Mouse (Mus musculus) CH12.LX (cell line): Measurements from ENCODE around the gene Onecut3. TPM values are rescaled to one million over a fixed set of nuclear protein-coding genes. Genes with fewer than 3 reads are reported as not detected.

ENCODE experiments used
- DNase-seq: peaks from one replicate; pipeline ENCODE4 v3.0.0-alpha.2; 2013; ENCODE audit errors: extremely low read depth
- H3K27ac ChIP-seq: 2 replicates; pipeline ENCODE4 v1.5.1; 2012; ENCODE audit warnings: low read depth, mild to moderate bottlenecking, control low read depth, moderate library complexity; ENCODE audit not compliant: insufficient read depth
- H3K27me3 ChIP-seq: replicated peaks from 2 replicates; pipeline ENCODE3; 2012; ENCODE audit warnings: inconsistent platforms
- H3K36me3 ChIP-seq, 2 experiments: replicated peaks in 1 of 2; 2 replicates each; pipeline versions ENCODE3 to v1.6.1; 2012; ENCODE audit warnings: inconsistent platforms in 1 of 2, low read length in 1 of 2, mild to moderate bottlenecking in 1 of 2, mixed read lengths in 1 of 2, moderate library complexity in 1 of 2; ENCODE audit not compliant: control insufficient read depth in 1 of 2, insufficient read depth in 1 of 2
- H3K4me1 ChIP-seq, 2 experiments: 2 replicates each; pipeline ENCODE4 v1.6.1; 2012; ENCODE audit warnings: inconsistent platforms in 1 of 2, moderate library complexity in 1 of 2; ENCODE audit not compliant: insufficient read depth in 2 of 2, control insufficient read depth in 1 of 2
- H3K4me2 ChIP-seq: 2 replicates; pipeline ENCODE4 v1.6.1; 2012; ENCODE audit warnings: low read depth, mild to moderate bottlenecking, control low read depth; ENCODE audit not compliant: poor library complexity, insufficient read depth, severe bottlenecking
- H3K4me3 ChIP-seq, 3 experiments: fragments of 150-350 bp in 1 of 3; sonication (generic) in 1 of 3; replicated peaks in 1 of 3; 2 replicates each; pipeline versions ENCODE3 to v1.5.1; 2011 to 2012; ENCODE audit warnings: low read depth in 2 of 3, low read length in 2 of 3, mild to moderate bottlenecking in 2 of 3, moderate library complexity in 2 of 3, control low read depth in 1 of 3, improper control_type of control experiment in 1 of 3, inconsistent platforms in 1 of 3, mixed read lengths in 1 of 3; ENCODE audit not compliant: poor library complexity in 1 of 3
- H3K79me2 ChIP-seq: replicated peaks from 2 replicates; pipeline ENCODE4 v1.6.1; 2012; ENCODE audit warnings: mild to moderate bottlenecking, moderate library complexity; ENCODE audit not compliant: control insufficient read depth, poor library complexity, insufficient read depth, severe bottlenecking; ENCODE audit errors: extremely low read depth
- H3K9ac ChIP-seq: 2 replicates; pipeline ENCODE4 v1.6.1; 2012; ENCODE audit warnings: low read depth, mild to moderate bottlenecking, control low read depth, moderate library complexity; ENCODE audit not compliant: insufficient read depth
- H3K9me3 ChIP-seq: replicated peaks from 2 replicates; pipeline ENCODE3; 2012; ENCODE audit warnings: low read length, inconsistent platforms, mixed read lengths
- CHD1 ChIP-seq: IDR thresholded peaks from 2 replicates; pipeline ENCODE4 v1.6.1; 2012; ENCODE audit warnings: low read depth, low read length, improper control_type of control experiment, inconsistent platforms
- CHD2 ChIP-seq: IDR thresholded peaks from 2 replicates; pipeline ENCODE4 v1.6.1; 2011; ENCODE audit warnings: low read length, improper control_type of control experiment
- CTCF ChIP-seq, 2 experiments: IDR thresholded peaks in 1 of 2; conservative IDR thresholded peaks in 1 of 2; 2 replicates each; pipeline ENCODE4 v1.5.1; 2011 to 2012; ENCODE audit warnings: low read depth in 2 of 2, low read length in 2 of 2, improper control_type of control experiment in 1 of 2, inconsistent platforms in 1 of 2, mild to moderate bottlenecking in 1 of 2, moderate library complexity in 1 of 2
- E2F4 ChIP-seq: IDR thresholded peaks from 2 replicates; pipeline ENCODE4 v1.6.1; 2011; ENCODE audit warnings: low read depth, low read length, improper control_type of control experiment; ENCODE audit not compliant: insufficient replicate concordance
- ELF1 ChIP-seq: IDR thresholded peaks from 2 replicates; pipeline ENCODE4 v1.6.1; 2014; ENCODE audit warnings: low read depth, mild to moderate bottlenecking, inconsistent platforms, low read length, improper control_type of control experiment
- ETS1 ChIP-seq: conservative IDR thresholded peaks from 2 replicates; pipeline ENCODE4 v1.6.1; 2012; ENCODE audit warnings: low read depth, mild to moderate bottlenecking, inconsistent platforms, low read length, improper control_type of control experiment, moderate library complexity
- GABPA ChIP-seq: IDR thresholded peaks from 2 replicates; pipeline ENCODE4 v1.6.1; 2012; ENCODE audit warnings: low read depth, low read length, improper control_type of control experiment, inconsistent platforms; ENCODE audit not compliant: insufficient replicate concordance
- HCFC1 ChIP-seq: IDR thresholded peaks from 2 replicates; pipeline ENCODE4 v1.6.1; 2012; ENCODE audit warnings: low read depth, mild to moderate bottlenecking, inconsistent platforms, low read length, improper control_type of control experiment
- JUN ChIP-seq: IDR thresholded peaks from 2 replicates; pipeline ENCODE4 v1.6.1; 2011; ENCODE audit warnings: low read depth, mild to moderate bottlenecking, low read length, improper control_type of control experiment, moderate library complexity; ENCODE audit not compliant: insufficient read depth
- JUND ChIP-seq: conservative IDR thresholded peaks from 2 replicates; pipeline ENCODE4 v1.6.1; 2011; ENCODE audit warnings: low read depth, low read length, improper control_type of control experiment
- MAX ChIP-seq: IDR thresholded peaks from 2 replicates; pipeline ENCODE4 v1.6.1; 2011; ENCODE audit warnings: low read length, improper control_type of control experiment
- MAZ ChIP-seq: IDR thresholded peaks from 2 replicates; pipeline ENCODE4 v1.6.1; 2012; ENCODE audit warnings: low read depth, mild to moderate bottlenecking, inconsistent platforms, low read length, improper control_type of control experiment, moderate library complexity
- MXI1 ChIP-seq: IDR thresholded peaks from 2 replicates; pipeline ENCODE4 v1.6.1; 2011; ENCODE audit warnings: mild to moderate bottlenecking, low read depth, low read length, improper control_type of control experiment
- MYC ChIP-seq: IDR thresholded peaks from 2 replicates; pipeline ENCODE4 v1.6.1; 2011; ENCODE audit warnings: low read depth, mild to moderate bottlenecking, improper control_type of control experiment, low read length
- NELFE ChIP-seq: IDR thresholded peaks from 2 replicates; pipeline ENCODE4 v1.6.1; 2011; ENCODE audit warnings: low read depth, low read length, improper control_type of control experiment
- NRF1 ChIP-seq: IDR thresholded peaks from 2 replicates; pipeline ENCODE4 v1.6.1; 2014; ENCODE audit warnings: low read depth, mild to moderate bottlenecking, inconsistent platforms, low read length, improper control_type of control experiment, moderate library complexity
- PAX5 ChIP-seq: IDR thresholded peaks from 2 replicates; pipeline ENCODE4 v1.6.1; 2012; ENCODE audit warnings: low read length, inconsistent platforms, mixed read lengths
- POLR2A ChIP-seq: IDR thresholded peaks from 2 replicates; pipeline ENCODE4 v1.6.1; 2011; ENCODE audit warnings: low read depth, mild to moderate bottlenecking, improper control_type of control experiment, low read length
- POLR2AphosphoS2 ChIP-seq: IDR thresholded peaks from 2 replicates; pipeline ENCODE4 v1.6.1; 2011; ENCODE audit warnings: low read depth, low read length, improper control_type of control experiment
- RAD21 ChIP-seq: IDR thresholded peaks from 2 replicates; pipeline ENCODE4 v1.6.1; 2011; ENCODE audit warnings: low read depth, mild to moderate bottlenecking, low read length, improper control_type of control experiment, moderate library complexity
- RCOR1 ChIP-seq: conservative IDR thresholded peaks from 2 replicates; pipeline ENCODE4 v1.6.1; 2012; ENCODE audit warnings: low read depth, mild to moderate bottlenecking, inconsistent platforms, low read length, improper control_type of control experiment
- SIN3A ChIP-seq: IDR thresholded peaks from 2 replicates; pipeline ENCODE4 v1.6.1; 2012; ENCODE audit warnings: low read length, improper control_type of control experiment, inconsistent platforms
- SMC3 ChIP-seq: IDR thresholded peaks from 2 replicates; pipeline ENCODE4 v1.6.1; 2011; ENCODE audit warnings: low read depth, low read length, improper control_type of control experiment
- TBP ChIP-seq: conservative IDR thresholded peaks from 2 replicates; pipeline ENCODE4 v1.6.1; 2011; ENCODE audit warnings: low read depth, low read length, improper control_type of control experiment
- UBTF ChIP-seq: IDR thresholded peaks from 2 replicates; pipeline ENCODE4 v1.6.1; 2012; ENCODE audit warnings: low read depth, mild to moderate bottlenecking, inconsistent platforms, low read length, improper control_type of control experiment, moderate library complexity
- ZC3H11A ChIP-seq: IDR thresholded peaks from 2 replicates; pipeline ENCODE4 v1.6.1; 2012; ENCODE audit warnings: low read depth, mild to moderate bottlenecking, inconsistent platforms, low read length, improper control_type of control experiment
- ZNF384 ChIP-seq: IDR thresholded peaks from 2 replicates; pipeline ENCODE4 v1.6.1; 2012; ENCODE audit warnings: low read depth, low read length, improper control_type of control experiment, inconsistent platforms
- dilution Hi-C: fragments of 300-500 bp; cut with MboI; formaldehyde crosslinking; loops from 2 replicates; pipeline ENCODE4 v1.14.3; 2020; ENCODE audit warnings: low sequenced_read_pairs; ENCODE audit not compliant: extremely low pct_unique_long_range_greater_than_20kb, extremely low pct_ligation_motif_present
- in situ Hi-C: fragments of 300-500 bp; cut with MboI; formaldehyde crosslinking; loops from 3 replicates; pipeline ENCODE4 v1.14.3; 2019; ENCODE audit warnings: low sequenced_read_pairs, low pct_ligation_motif_present, low pct_unique_long_range_greater_than_20kb, mixed read lengths
- polyA plus RNA-seq: library from polyadenylated mRNA; unstranded; fragments of >175 nt; gene quantifications from 2 replicates; pipeline ENCODE4 v1.2.1, GENCODE M21; 2012; ENCODE audit warnings: low read depth; ENCODE audit not compliant: insufficient read length
- total RNA-seq, 2 experiments: library from RNA; depleted of rRNA; stranded (reverse); fragments of 300-350 nt in 1 of 2; fragments of >200 nt in 1 of 2; gene quantifications; 2 replicates each; pipeline ENCODE4 v1.2.3; 2012 to 2014

The Onecut3 gene
- total and polyA plus RNA-seq, 3 experiments = not detected

DNA sequence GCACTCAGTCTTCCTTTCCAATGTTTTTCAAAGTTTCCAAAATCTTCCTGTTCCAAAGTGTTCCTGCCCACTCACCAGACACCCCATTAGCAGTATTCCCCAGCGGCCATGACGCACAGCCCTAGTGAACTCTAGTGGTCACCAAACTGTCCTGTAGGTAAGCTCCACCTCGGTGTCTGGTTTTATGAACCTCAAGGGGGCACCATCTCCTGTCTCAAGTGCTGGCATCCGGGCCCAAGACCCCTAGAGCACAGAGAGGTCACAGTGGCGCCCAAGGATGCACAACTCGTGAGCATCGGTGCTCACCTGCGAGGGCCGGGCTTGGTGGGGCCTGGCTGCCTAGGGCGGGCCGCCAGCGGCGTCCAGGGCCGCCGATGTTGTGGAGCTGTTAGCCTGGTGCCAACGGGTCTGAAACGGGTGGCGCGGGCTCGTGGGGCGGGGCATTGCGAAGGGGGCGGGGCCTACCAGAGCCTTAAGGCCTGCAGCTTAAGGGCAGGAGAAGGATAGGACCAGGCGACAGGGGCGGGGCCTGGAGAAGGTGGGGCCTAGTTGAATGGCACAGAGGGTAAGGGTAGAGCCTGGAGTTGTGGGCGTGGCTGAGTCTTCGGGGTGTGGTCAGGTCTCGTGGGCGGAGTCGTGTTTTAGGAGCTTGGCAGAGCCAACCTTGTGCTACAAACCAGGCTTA is 44.2 kb downstream of the Onecut3 start, which contains the start of gene Atp8b3 (continued):
- TF ChIP-seq ZC3H11A (no peak), RCOR1 (no peak), JUND (no peak), JUN (no peak), MAZ (no peak), ETS1 (no peak), ELF1 (no peak)
- TF ChIP-seq, all 38 proteins: peak for 7

DNA sequence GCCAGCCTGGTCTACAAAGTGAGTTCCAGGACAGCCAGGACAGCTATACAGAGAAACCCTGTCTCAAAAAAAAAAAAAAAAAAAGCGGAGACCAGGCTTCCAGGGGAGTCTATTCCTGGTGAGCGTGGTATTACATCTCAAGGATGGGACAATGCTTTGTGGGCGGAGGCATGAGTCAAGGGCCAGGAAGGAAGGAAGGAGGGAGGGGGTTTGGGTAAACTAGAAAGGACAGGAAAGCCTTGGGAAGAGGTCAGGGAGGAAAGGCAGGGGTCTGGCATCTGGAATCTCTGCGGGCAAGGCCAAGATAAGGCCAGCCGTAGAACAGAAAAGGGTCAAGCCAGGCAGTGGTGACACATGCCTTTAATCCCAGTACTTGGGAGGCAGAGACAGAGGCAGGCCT is 44.9 kb downstream of the Onecut3 start:
- H3K4me1 ChIP-seq = peaks cover 14 to 27% of the 10 kb centered on the region in 2 experiments
- peaks cover 32 to 41% of the 10 kb centered on the region in 2 experiments for H3K36me3 ChIP-seq
- in situ Hi-C loops (no loop called here), dilution Hi-C loops (no loop called here)
- no peak overlapping the region for H3K27ac ChIP-seq
- H3K9ac ChIP-seq = no peak overlapping the region
- H3K4me2 ChIP-seq = no peak overlapping the region
- no peaks in the 10 kb centered on the region for H3K9me3 ChIP-seq
- no peak overlapping the region for H3K4me3 ChIP-seq
- no peak for TF ChIP-seq E2F4
- no peak for TF ChIP-seq POLR2A
- TF ChIP-seq CHD1 = no peak
- TF ChIP-seq ZNF384 = no peak
- no peak for TF ChIP-seq GABPA
- TF ChIP-seq JUN = no peak
- no peak for TF ChIP-seq UBTF
- H3K79me2 ChIP-seq = no peaks in the 10 kb centered on the region
- H3K27me3 ChIP-seq = peaks cover 10% of the 10 kb centered on the region
- DNase-seq = no peak

DNA sequence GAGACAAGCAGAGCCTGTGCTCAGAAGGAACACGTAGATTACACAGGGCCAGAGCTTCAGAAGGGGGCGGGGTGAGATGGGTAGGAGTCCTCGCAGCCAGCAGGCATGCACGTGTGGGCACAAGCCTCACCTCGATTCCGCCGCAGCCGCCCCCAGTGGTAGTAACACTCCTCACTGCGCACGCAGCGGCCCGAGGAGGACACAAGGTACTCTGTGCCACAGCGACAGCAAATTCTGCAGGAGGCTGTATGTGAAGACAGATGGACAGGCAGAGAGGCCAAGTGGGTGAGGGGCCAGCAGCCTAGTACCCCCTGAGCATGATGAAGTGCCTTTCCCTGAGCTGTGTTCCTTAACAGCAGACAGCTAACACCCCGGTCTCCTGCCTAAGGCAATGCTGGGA is 49.2 kb downstream of the Onecut3 start:
- DNase-seq = no peak
- Histone ChIP-seq H3K4me2 (no peak overlapping the region), H3K79me2 (no peaks in the 10 kb centered on the region; the same call in 1 of the 2 replicates), H3K27me3 (no peaks in the 10 kb centered on the region), H3K27ac (no peak overlapping the region), H3K9me3 (no peaks in the 10 kb centered on the region), H3K4me1 (peaks cover under 1% of the 10 kb centered on the region in 2 experiments; a peak in 3 of 4 replicates), H3K36me3 (peaks cover 73 to 84% of the 10 kb centered on the region in 2 experiments), H3K9ac (no peak overlapping the region), H3K4me3 (no peak overlapping the region)
- in situ Hi-C loops (no loop called here), dilution Hi-C loops (no loop called here)
- TF ChIP-seq NRF1 = no peak
- TF ChIP-seq HCFC1 = no peak
- TF ChIP-seq ZC3H11A = no peak
- no peak for TF ChIP-seq SMC3
- TF ChIP-seq TBP = no peak
- TF ChIP-seq PAX5 = no peak
- no peak for TF ChIP-seq CHD2
- no peak for TF ChIP-seq ELF1
- TF ChIP-seq NELFE = no peak
- no peak for TF ChIP-seq MYC
- TF ChIP-seq MAZ = no peak
- no peak for TF ChIP-seq POLR2AphosphoS2
- TF ChIP-seq CTCF (conservative IDR thresholded peaks at IDR 0.05 in 1 of 2, IDR thresholded peaks at IDR 0.05 in 1 of 2; ENCODE audit: low read depth in 2 of 2, low read length in 2 of 2) = no peak
- TF ChIP-seq UBTF = no peak
- TF ChIP-seq MXI1 = no peak
- TF ChIP-seq SIN3A = no peak
- TF ChIP-seq CHD1 = no peak
- TF ChIP-seq RAD21 = no peak
- TF ChIP-seq MAX = no peak
